Mouse (Mus musculus) MEL (cell line): ENCODE measurements around the gene Fam181a. TPM values are rescaled to one million over a fixed set of nuclear protein-coding genes. Genes with fewer than 3 reads are reported as not detected.

Source experiments
- DNase-seq: peaks from one replicate; pipeline ENCODE4 v3.0.0; 2011; ENCODE audit warnings: low read depth, low spot score
- H3K27ac ChIP-seq: 2 replicates; pipeline ENCODE4 v1.5.1; 2012; ENCODE audit warnings: low read depth, mild to moderate bottlenecking, control low read depth, low read length, moderate library complexity; ENCODE audit not compliant: control insufficient read depth
- H3K27me3 ChIP-seq, 2 experiments: fragments of 150-350 bp in 1 of 2; sonication (generic) in 1 of 2; 2 replicates each; pipeline ENCODE4 v1.6.1; 2012; ENCODE audit warnings: low read length in 2 of 2, mild to moderate bottlenecking in 2 of 2, improper control_type of control experiment in 1 of 2, moderate library complexity in 1 of 2; ENCODE audit not compliant: insufficient read depth in 2 of 2, control insufficient read depth in 1 of 2
- H3K36me3 ChIP-seq, 2 experiments: 2 replicates each; pipeline ENCODE4 v1.6.1; 2012 to 2014; ENCODE audit warnings: low read length in 2 of 2, improper control_type of control experiment in 1 of 2, inconsistent platforms in 1 of 2, mild to moderate bottlenecking in 1 of 2; ENCODE audit not compliant: insufficient read depth in 2 of 2, control insufficient read depth in 1 of 2
- H3K4me1 ChIP-seq, 2 experiments: fragments of 150-350 bp in 1 of 2; sonication (generic) in 1 of 2; 2 replicates each; pipeline ENCODE4 v1.6.1; 2012; ENCODE audit warnings: low read length in 2 of 2, improper control_type of control experiment in 1 of 2, mild to moderate bottlenecking in 1 of 2; ENCODE audit not compliant: insufficient read depth in 2 of 2, control insufficient read depth in 1 of 2
- H3K4me3 ChIP-seq, 2 experiments: fragments of 150-350 bp in 1 of 2; sonication (generic) in 1 of 2; 2 replicates each; pipeline ENCODE4 v1.5.1; 2012; ENCODE audit warnings: low read depth in 2 of 2, low read length in 2 of 2, mild to moderate bottlenecking in 2 of 2, moderate library complexity in 2 of 2, control low read depth in 1 of 2, improper control_type of control experiment in 1 of 2; ENCODE audit not compliant: control insufficient read depth in 1 of 2, insufficient read depth in 1 of 2
- H3K79me2 ChIP-seq: 2 replicates; pipeline ENCODE4 v1.6.1; 2012; ENCODE audit warnings: mild to moderate bottlenecking, low read length, moderate library complexity; ENCODE audit not compliant: control insufficient read depth, poor library complexity, insufficient read depth
- H3K9ac ChIP-seq: 2 replicates; pipeline ENCODE4 v1.6.1; 2012; ENCODE audit warnings: low read depth, mild to moderate bottlenecking, control low read depth, low read length, moderate library complexity; ENCODE audit not compliant: control insufficient read depth, poor library complexity, severe bottlenecking
- H3K9me3 ChIP-seq: fragments of 150-350 bp; sonication (generic); replicated peaks from 2 replicates; pipeline ENCODE4 v1.6.1; 2012; ENCODE audit warnings: mild to moderate bottlenecking, low read length, improper control_type of control experiment, moderate library complexity; ENCODE audit not compliant: insufficient read depth
- BHLHE40 ChIP-seq: IDR thresholded peaks from 2 replicates; pipeline ENCODE4 v1.6.1; 2012; ENCODE audit warnings: low read depth, mild to moderate bottlenecking, inconsistent platforms, low read length, improper control_type of control experiment, borderline replicate concordance
- CHD1 ChIP-seq: IDR thresholded peaks from 2 replicates; pipeline ENCODE4 v1.6.1; 2012; ENCODE audit warnings: low read depth, mild to moderate bottlenecking, inconsistent platforms, low read length, improper control_type of control experiment
- CHD2 ChIP-seq: IDR thresholded peaks from 2 replicates; pipeline ENCODE4 v1.6.1; 2011; ENCODE audit warnings: low read length, improper control_type of control experiment
- E2F4 ChIP-seq: IDR thresholded peaks from 2 replicates; pipeline ENCODE4 v1.6.1; 2011; ENCODE audit warnings: low read depth, low read length, improper control_type of control experiment, borderline replicate concordance
- ETS1 ChIP-seq: IDR thresholded peaks from 2 replicates; pipeline ENCODE4 v1.6.1; 2012; ENCODE audit warnings: low read depth, mild to moderate bottlenecking, inconsistent platforms, low read length, improper control_type of control experiment, moderate library complexity
- GATA1 ChIP-seq: IDR thresholded peaks from 2 replicates; pipeline ENCODE4 v1.6.1; 2011; ENCODE audit warnings: low read depth, low read length, improper control_type of control experiment
- HCFC1 ChIP-seq: IDR thresholded peaks from 2 replicates; pipeline ENCODE4 v1.6.1; 2012; ENCODE audit warnings: low read depth, mild to moderate bottlenecking, inconsistent platforms, low read length, improper control_type of control experiment, moderate library complexity
- JUND ChIP-seq: IDR thresholded peaks from 2 replicates; pipeline ENCODE4 v1.6.1; 2011; ENCODE audit warnings: low read depth, mild to moderate bottlenecking, improper control_type of control experiment, low read length
- KAT2A ChIP-seq: conservative IDR thresholded peaks from 2 replicates; pipeline ENCODE4 v1.6.1; 2012; ENCODE audit warnings: low read depth, low read length, improper control_type of control experiment, inconsistent platforms
- MAFK ChIP-seq: IDR thresholded peaks from 2 replicates; pipeline ENCODE4 v1.6.1; 2011; ENCODE audit warnings: low read depth, mild to moderate bottlenecking, low read length, improper control_type of control experiment, borderline replicate concordance
- MAX ChIP-seq: IDR thresholded peaks from 2 replicates; pipeline ENCODE4 v1.6.1; 2011; ENCODE audit warnings: low read length, improper control_type of control experiment
- MAZ ChIP-seq: IDR thresholded peaks from 2 replicates; pipeline ENCODE4 v1.6.1; 2012; ENCODE audit warnings: low read depth, mild to moderate bottlenecking, inconsistent platforms, low read length, improper control_type of control experiment
- MEF2A ChIP-seq: IDR thresholded peaks from 2 replicates; pipeline ENCODE4 v1.6.1; 2014; ENCODE audit warnings: low read depth, mild to moderate bottlenecking, inconsistent platforms, low read length, improper control_type of control experiment; ENCODE audit not compliant: poor library complexity, insufficient replicate concordance, severe bottlenecking; ENCODE audit errors: extremely low read depth
- MXI1 ChIP-seq: IDR thresholded peaks from 2 replicates; pipeline ENCODE4 v1.6.1; 2011; ENCODE audit warnings: mild to moderate bottlenecking, low read depth, low read length, improper control_type of control experiment
- MYB ChIP-seq: IDR thresholded peaks from 2 replicates; pipeline ENCODE4 v1.6.1; 2011; ENCODE audit warnings: mild to moderate bottlenecking, low read depth, low read length, improper control_type of control experiment
- NRF1 ChIP-seq: IDR thresholded peaks from 2 replicates; pipeline ENCODE4 v1.6.1; 2014; ENCODE audit warnings: low read depth, mild to moderate bottlenecking, inconsistent platforms, low read length, improper control_type of control experiment, moderate library complexity; ENCODE audit not compliant: poor library complexity, insufficient read depth, severe bottlenecking
- POLR2A ChIP-seq, 2 experiments: IDR thresholded peaks; 2 replicates each; pipeline ENCODE4 v1.6.1; 2011 to 2012; ENCODE audit warnings: low read length in 2 of 2, mild to moderate bottlenecking in 2 of 2, control low read depth in 1 of 2, improper control_type of control experiment in 1 of 2, low read depth in 1 of 2, moderate library complexity in 1 of 2; ENCODE audit not compliant: control insufficient read depth in 1 of 2, insufficient read depth in 1 of 2, poor library complexity in 1 of 2
- POLR2AphosphoS5 ChIP-seq: IDR thresholded peaks from 2 replicates; pipeline ENCODE4 v1.6.1; 2012; ENCODE audit warnings: low read depth, borderline replicate concordance, mild to moderate bottlenecking, inconsistent platforms, low read length, moderate library complexity, mixed read lengths
- RAD21 ChIP-seq: IDR thresholded peaks from 2 replicates; pipeline ENCODE4 v1.6.1; 2011; ENCODE audit warnings: mild to moderate bottlenecking, low read depth, low read length, improper control_type of control experiment
- RCOR1 ChIP-seq: IDR thresholded peaks from 2 replicates; pipeline ENCODE4 v1.6.1; 2012; ENCODE audit warnings: low read depth, mild to moderate bottlenecking, inconsistent platforms, low read length, improper control_type of control experiment
- TAL1 ChIP-seq: IDR thresholded peaks from 2 replicates; pipeline ENCODE4 v1.6.1; 2012; ENCODE audit warnings: mild to moderate bottlenecking, inconsistent platforms, low read length, moderate library complexity, mixed read lengths
- TBP ChIP-seq: IDR thresholded peaks from 2 replicates; pipeline ENCODE4 v1.8.0; 2011; ENCODE audit warnings: low read depth, low read length, improper control_type of control experiment
- UBTF ChIP-seq: IDR thresholded peaks from 2 replicates; pipeline ENCODE4 v1.6.1; 2012; ENCODE audit warnings: low read depth, mild to moderate bottlenecking, inconsistent platforms, low read length, improper control_type of control experiment, moderate library complexity, borderline replicate concordance; ENCODE audit not compliant: insufficient read depth
- USF2 ChIP-seq, 2 experiments: IDR thresholded peaks; 2 replicates each; pipeline ENCODE4 v1.6.1; 2011 to 2012; ENCODE audit warnings: improper control_type of control experiment in 2 of 2, low read length in 2 of 2, borderline replicate concordance in 1 of 2, inconsistent platforms in 1 of 2, low read depth in 1 of 2, mild to moderate bottlenecking in 1 of 2; ENCODE audit not compliant: insufficient read depth in 1 of 2
- ZKSCAN1 ChIP-seq: IDR thresholded peaks from 2 replicates; pipeline ENCODE4 v1.6.1; 2012; ENCODE audit warnings: low read depth, mild to moderate bottlenecking, inconsistent platforms, low read length, improper control_type of control experiment, moderate library complexity
- ZMIZ1 ChIP-seq: IDR thresholded peaks from 2 replicates; pipeline ENCODE4 v1.6.1; 2012; ENCODE audit warnings: low read depth, mild to moderate bottlenecking, inconsistent platforms, low read length, improper control_type of control experiment, moderate library complexity
- ZNF384 ChIP-seq: IDR thresholded peaks from 2 replicates; pipeline ENCODE4 v1.6.1; 2012; ENCODE audit warnings: low read depth, mild to moderate bottlenecking, inconsistent platforms, low read length, improper control_type of control experiment
- polyA plus RNA-seq, 2 experiments: library from polyadenylated mRNA; stranded (reverse) in 1 of 2; unstranded in 1 of 2; fragments of >175 nt in 1 of 2; fragments of >200 nt in 1 of 2; gene quantifications; 2 replicates each; pipeline versions ENCODE4 v1.2.1 to v1.2.4; 2012; ENCODE audit warnings: low replicate concordance in 2 of 2, low read depth in 1 of 2; ENCODE audit not compliant: insufficient read length in 2 of 2, insufficient read depth in 1 of 2, missing spikeins in 1 of 2
- total RNA-seq: library from RNA; depleted of rRNA; stranded (reverse); fragments of 300-350 nt; gene quantifications from 2 replicates; pipeline ENCODE4 v1.2.3, GENCODE M21; 2012

Fam181a gene
- total and polyA plus RNA-seq, 3 experiments: not detected

DNA sequence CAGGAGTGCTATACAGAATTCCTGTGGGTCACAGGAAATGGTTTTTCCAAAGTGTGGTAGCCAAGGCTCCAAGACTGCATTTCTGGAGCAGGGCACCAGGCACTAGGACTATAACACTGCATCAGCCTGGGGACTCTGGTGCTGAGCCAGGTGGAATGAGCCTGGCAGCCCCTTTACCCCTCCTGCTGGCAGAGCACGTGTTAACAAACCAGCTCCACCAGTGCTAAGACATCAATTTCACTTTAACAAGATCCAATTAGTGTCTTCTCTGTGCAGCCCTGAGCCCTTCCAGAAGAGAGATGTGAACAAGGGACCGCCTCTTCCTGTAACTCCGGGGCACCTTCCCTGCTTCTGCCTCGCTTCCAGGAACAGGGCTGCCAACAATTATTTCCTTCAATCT is 23.5 kb upstream of the Fam181a start:
- TF ChIP-seq ETS1 (no peak), MAX (no peak), KAT2A (no peak), NRF1 (no peak), CHD2 (no peak), TAL1 (no peak), ZNF384 (no peak), JUND (no peak), HCFC1 (no peak), POLR2AphosphoS5 (no peak), MAZ (no peak), USF2 (IDR thresholded peaks at IDR 0.05; ENCODE audit: borderline replicate concordance in 1 of 2, insufficient read depth in 1 of 2, low read depth in 1 of 2, low read length in 2 of 2) (no peak), MAFK (no peak), RAD21 (no peak), BHLHE40 (no peak), GATA1 (no peak), RCOR1 (no peak), E2F4 (no peak), MEF2A (no peak)
- Histone ChIP-seq H3K36me3 (no peaks in the 10 kb centered on the region), H3K4me1 (no peaks in the 10 kb centered on the region), H3K79me2 (no peaks in the 10 kb centered on the region), H3K4me3 (no peak overlapping the region), H3K27ac (no peak overlapping the region), H3K9ac (no peak overlapping the region), H3K27me3 (no peaks in the 10 kb centered on the region), H3K9me3 (no peaks in the 10 kb centered on the region)
- no peak for DNase-seq

DNA sequence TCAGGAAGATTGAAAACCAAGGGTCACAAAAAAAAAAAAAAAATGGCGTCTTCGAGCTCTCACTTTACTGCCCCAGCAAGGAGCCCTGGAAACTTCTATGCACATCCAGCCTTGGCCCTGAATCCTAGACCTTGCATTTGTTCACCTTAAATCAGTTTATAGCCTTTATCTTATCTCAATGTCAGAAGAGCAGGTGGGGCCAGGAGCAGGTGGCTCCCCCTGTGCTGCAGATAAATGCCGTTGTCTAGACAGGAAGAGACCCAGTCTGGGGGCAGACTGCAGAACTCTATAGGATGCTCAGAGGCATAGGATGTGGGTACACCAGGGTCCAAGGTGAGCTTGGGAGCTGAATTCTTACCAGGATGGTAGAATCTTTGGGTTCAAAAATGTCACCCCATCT is 18.4 kb upstream of the Fam181a start:
- no peak for DNase-seq
- H3K9me3 ChIP-seq: no peaks in the 10 kb centered on the region
- H3K27ac ChIP-seq: no peak overlapping the region
- no peaks in the 10 kb centered on the region for H3K36me3 ChIP-seq
- H3K79me2 ChIP-seq: no peaks in the 10 kb centered on the region
- TF ChIP-seq TBP (no peak), MEF2A (no peak), MXI1 (no peak), POLR2A (IDR thresholded peaks at IDR 0.05; ENCODE audit: control insufficient read depth in 1 of 2, insufficient read depth in 1 of 2, low read depth in 1 of 2, low read length in 2 of 2, poor library complexity in 1 of 2) (no peak), ZKSCAN1 (no peak), USF2 (IDR thresholded peaks at IDR 0.05; ENCODE audit: borderline replicate concordance in 1 of 2, insufficient read depth in 1 of 2, low read depth in 1 of 2, low read length in 2 of 2) (no peak), CHD1 (no peak), BHLHE40 (no peak), GATA1 (no peak), RCOR1 (no peak), HCFC1 (no peak), POLR2AphosphoS5 (no peak), ZMIZ1 (no peak), ETS1 (no peak), MYB (no peak), UBTF (no peak)
- TF ChIP-seq, all 39 proteins: peak for 0
- Histone ChIP-seq H3K4me1 (no peaks in the 10 kb centered on the region), H3K27me3 (no peaks in the 10 kb centered on the region), H3K9ac (no peak overlapping the region), H3K4me3 (no peak overlapping the region)
